Mouse (Mus musculus): ENCODE results near the gene Cfhr2. TPM values are rescaled to one million over a fixed set of nuclear protein-coding genes. Genes with fewer than 3 reads are reported as not detected.
"Not testable (repeated sequence)": the region's sequence is repeated elsewhere in the genome, so short reads cannot be mapped to it uniquely, and the experiment has no call there.

Cfhr2 gene
- under 1 TPM in 1 of 2 experiments, not detected in 1; 0.38 TPM for total RNA-seq (2021)
- long read RNA-seq, experiment 1: 0 reads
- long read RNA-seq, experiment 2: 0 reads

GRCm38 (mm10) chr1:139858548-139858947 is at the start of gene Cfhr2:
Cfhr2 (minus strand) TSS chr1:139858702.
- intact Hi-C loops (cut with DNase I): no loop called here
- Histone ChIP-seq H3K27ac (no peak within 1 kb of the TSS), H3K4me3 (no peak within 1 kb of the TSS)
- no peak for TF ChIP-seq CTCF (IDR thresholded peaks at IDR 0.05)
- DNase-seq (ENCODE audit: extremely low spot score in 1 of 2, low spot score in 2 of 2): no peak

GRCm38 (mm10) chr1:139863751-139864150 is 5.2 kb upstream of the Cfhr2 start:
- intact Hi-C loops (cut with DNase I): no loop called here
- Histone ChIP-seq H3K27ac (no peak overlapping the region), H3K4me3 (no peak overlapping the region)
- DNase-seq (ENCODE audit: extremely low spot score in 1 of 2, low spot score in 2 of 2): no peak
- no peak for TF ChIP-seq CTCF (IDR thresholded peaks at IDR 0.05)

DNA sequence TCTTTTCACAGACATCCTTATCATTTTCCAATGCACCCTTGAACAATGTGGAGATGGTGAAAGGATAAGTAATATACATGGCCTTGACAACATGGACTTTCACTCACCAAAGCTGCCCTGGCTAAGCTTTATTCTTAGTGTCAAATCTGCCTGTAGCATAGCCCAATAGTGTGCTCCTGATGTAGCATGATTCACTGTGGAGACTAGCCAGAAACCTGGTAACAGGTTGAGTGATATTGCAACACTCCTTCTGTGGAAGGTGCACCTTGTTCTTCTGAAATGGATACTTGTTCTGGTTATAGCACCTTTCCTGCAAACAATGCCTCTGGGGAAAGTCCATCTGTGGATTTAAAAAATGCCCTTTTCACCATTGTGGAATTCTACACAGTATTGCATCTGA is 1.7 kb upstream of the Cfhr2 start:
- intact Hi-C loops (cut with DNase I): no loop called here
- no peak for DNase-seq (ENCODE audit: extremely low spot score in 1 of 2, low spot score in 2 of 2)
- H3K4me3 ChIP-seq: no peak overlapping the region
- TF ChIP-seq CTCF (IDR thresholded peaks at IDR 0.05): no peak
- no peak overlapping the region for H3K27ac ChIP-seq

- intact Hi-C loops (cut with DNase I): no loop called here
- no peak overlapping the region for H3K4me3 ChIP-seq
- no peak overlapping the region for H3K27ac ChIP-seq
- DNase-seq (ENCODE audit: extremely low spot score in 1 of 2, low spot score in 2 of 2): no peak
- no peak for TF ChIP-seq CTCF (IDR thresholded peaks at IDR 0.05)
Measured at GRCm38 (mm10) chr1:139839699-139840098, 18.8 kb downstream of the Cfhr2 start.

DNA sequence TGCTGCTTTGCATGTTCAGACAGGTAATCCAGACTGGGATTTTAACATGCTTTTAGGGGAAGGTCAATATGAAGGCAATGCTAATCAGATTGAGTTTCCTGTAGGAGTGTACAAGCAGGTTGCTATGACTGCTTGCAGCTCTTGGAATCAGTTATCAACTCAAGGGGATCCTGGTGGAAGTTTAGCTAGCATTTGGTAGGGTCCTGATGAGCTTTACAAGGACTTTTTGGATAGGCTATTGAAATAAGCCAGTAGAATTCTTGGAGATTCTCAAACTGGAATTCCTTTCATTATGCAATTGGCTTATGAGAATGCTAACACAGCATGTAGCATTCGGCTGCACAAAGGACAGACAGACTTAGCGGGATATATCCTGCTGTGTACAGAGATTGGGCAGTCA is 19.2 kb downstream of the Cfhr2 start:
- Histone ChIP-seq H3K4me3 (no peak overlapping the region), H3K27ac (no peak overlapping the region)
- intact Hi-C loops (cut with DNase I): no loop called here
- DNase-seq (ENCODE audit: extremely low spot score in 1 of 2, low spot score in 2 of 2): no peak
- TF ChIP-seq CTCF (IDR thresholded peaks at IDR 0.05): no peak

- DNase-seq (ENCODE audit: extremely low spot score in 1 of 2, low spot score in 2 of 2): no peak
- Histone ChIP-seq H3K27ac (no peak overlapping the region), H3K4me3 (no peak overlapping the region)
- intact Hi-C loops (cut with DNase I): no loop called here
- no peak for TF ChIP-seq CTCF (IDR thresholded peaks at IDR 0.05)
Measured at GRCm38 (mm10) chr1:139808594-139808993, 49.9 kb downstream of the Cfhr2 start.

DNA sequence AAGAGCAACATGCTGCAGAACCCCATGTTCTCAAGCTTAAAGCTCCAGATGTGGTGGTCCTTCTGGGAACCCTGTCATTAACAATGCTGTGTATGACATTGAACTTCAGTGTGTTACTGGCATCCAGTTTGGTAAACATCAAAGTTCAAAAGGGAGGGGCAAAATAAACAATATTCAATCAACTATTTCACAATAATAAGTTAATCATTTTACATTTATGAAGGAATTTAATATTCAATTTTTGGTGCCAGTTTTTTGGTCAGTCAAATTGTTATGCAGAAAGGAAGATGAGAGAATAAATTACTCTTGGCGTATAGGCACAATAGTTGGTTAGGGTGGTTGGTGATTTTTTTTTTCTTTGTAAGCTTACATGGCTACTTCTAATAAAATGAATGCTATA is 77.4 kb downstream of the Cfhr2 start, which contains the start of gene Gm4788:
TSS of gene Gm4788 (minus strand) at position 101 of the 400 bp plus-strand sequence.
- no peak for TF ChIP-seq CTCF (IDR thresholded peaks at IDR 0.05)
- no peak for DNase-seq (ENCODE audit: extremely low spot score in 1 of 2, low spot score in 2 of 2)
- Histone ChIP-seq H3K4me3 (no peak within 1 kb of the TSS), H3K27ac (no peak within 1 kb of the TSS)
- intact Hi-C loops (cut with DNase I): no loop called here

DNA sequence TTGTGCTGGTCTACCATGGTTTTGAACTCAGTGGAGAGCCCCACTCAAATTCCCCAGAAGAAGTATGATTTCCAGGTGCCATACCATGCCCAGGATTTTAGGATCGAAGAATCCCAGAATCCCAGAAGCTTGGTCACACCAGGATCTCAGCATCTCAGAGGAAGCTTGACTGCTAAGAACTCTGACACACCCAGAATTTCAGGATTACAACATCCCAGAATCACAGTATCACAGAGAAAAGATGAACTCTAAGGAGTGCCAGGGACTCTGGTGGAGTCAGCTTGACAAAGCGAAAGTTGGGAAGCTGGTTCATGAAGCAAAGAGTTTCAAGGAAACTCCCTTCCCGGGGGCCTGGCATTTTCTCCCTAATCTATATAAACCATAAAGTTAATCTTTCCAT is 88.6 kb downstream of the Cfhr2 start:
- DNase-seq (ENCODE audit: extremely low spot score in 1 of 2, low spot score in 2 of 2); intact Hi-C loops (cut with DNase I): not testable (repeated sequence)

More for the DNA sequence above, 88.6 kb downstream of the Cfhr2 start:
- not testable (repeated sequence) for H3K27ac ChIP-seq, H3K4me3 ChIP-seq

Other genes starting within 250 kb of the Cfhr2 start
- under 1 TPM in 1 of 2 experiments, not detected in 1; 0.11 TPM for gene Gm4788, start 77.5 kb downstream of the Cfhr2 start, total RNA-seq (2021)